Mouse (Mus musculus) heart, adult 2 months (tissue): ENCODE measurements at regions not wholly inside any gene's neighbourhood (a gene's known extent, or its start where the extent isn't known, plus 50 kb on each side); places are given as distances from the start of the nearest gene placed in this dataset.

ENCODE experiments used
- CTCF ChIP-seq: fragments of 200-600 bp; IDR thresholded peaks from 2 replicates; pipeline ENCODE4 v1.8.1; 2022; ENCODE audit warnings: antibody characterized with exemption, mild to moderate bottlenecking, moderate library complexity
- POLR2A ChIP-seq: fragments of 200-500 bp; IDR thresholded peaks from 2 replicates; pipeline ENCODE4 v1.6.1; 2011; ENCODE audit warnings: mild to moderate bottlenecking, low read depth, low read length, control low read depth; ENCODE audit not compliant: insufficient read depth

- TF ChIP-seq POLR2A (no peak), CTCF (no peak)
These were observed 337.5 kb upstream of the Rarb start for GRCm38 (mm10) chr14:17156402-17156954.
